Mouse (Mus musculus) layer of hippocampus, postnatal 36 days (tissue): Measurements from ENCODE around the gene Slc9a8. TPM values are rescaled to one million over a fixed set of nuclear protein-coding genes. Genes with fewer than 3 reads are reported as not detected.

Experiments
- DNase-seq, 2 experiments: peaks; one replicate each; pipeline ENCODE4 v3.0.0; 2022
- total RNA-seq, 2 experiments: library from RNA; stranded (reverse); gene quantifications; 2 replicates each; pipeline ENCODE4 v1.2.3; 2021

The Slc9a8 gene
- total RNA-seq, 2 experiments from 2014 or later: 28.3 to 34.1 TPM

DNA sequence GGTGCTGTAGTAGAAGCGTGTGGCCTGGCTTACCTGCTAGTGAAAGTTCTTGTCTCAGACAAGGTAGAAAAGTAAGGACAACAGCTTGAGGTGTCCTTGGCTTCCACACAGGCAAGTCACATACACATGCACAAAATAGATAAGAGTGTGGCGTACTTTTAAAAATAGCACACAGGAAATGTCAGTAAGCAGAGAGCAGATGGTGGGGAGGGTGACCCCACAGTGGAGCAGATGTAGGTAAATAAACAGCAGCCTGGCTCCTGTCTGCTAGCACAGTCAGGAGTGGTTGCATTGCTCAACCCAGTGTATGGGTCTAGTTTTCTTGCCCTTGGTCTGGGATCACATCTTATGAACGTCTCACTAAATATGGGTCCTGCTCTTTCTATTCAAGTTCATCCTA is 89.0 kb downstream of the Slc9a8 start:
- DNase-seq: no peak

DNA sequence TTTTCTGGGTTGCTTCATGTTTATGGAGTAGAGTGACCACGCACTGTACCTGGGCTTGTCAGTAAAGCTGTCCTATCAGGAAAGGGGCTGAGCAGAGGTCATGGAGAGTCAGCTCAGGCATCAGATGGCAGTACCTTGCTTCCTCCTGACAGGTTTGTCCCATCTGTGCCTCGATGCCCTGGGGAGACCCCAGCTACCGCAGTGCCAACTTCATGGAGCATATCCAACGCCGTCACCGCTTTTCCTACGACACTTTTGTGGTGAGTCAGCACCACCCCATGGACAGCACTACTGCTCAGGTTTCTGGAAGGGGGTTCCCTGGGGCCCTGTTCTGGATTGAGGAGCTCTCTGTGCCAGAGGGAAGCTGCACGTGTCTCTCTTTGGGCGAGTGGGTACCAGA is 90.9 kb downstream of the Slc9a8 start:
- DNase-seq: no peak

DNA sequence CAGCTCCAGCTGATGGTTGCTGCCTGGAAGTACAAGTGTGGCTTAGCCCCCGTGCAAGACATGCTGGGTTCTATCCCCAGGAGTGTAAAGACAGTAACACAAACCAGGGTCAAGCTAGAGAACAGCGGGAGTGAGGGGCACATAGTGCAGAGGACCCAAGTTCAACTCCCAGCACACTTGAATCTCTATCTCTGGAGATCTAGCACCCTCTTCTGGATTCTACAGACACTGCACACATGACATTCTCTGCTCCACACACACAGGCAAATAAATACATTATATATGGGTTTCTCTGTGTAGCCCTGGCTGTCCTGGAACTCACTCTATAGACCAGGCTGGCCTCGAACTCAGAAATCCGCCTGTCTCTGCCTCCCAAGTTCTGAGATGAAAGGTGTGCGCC is 91.5 kb downstream of the Slc9a8 start:
- DNase-seq: no peak

DNA sequence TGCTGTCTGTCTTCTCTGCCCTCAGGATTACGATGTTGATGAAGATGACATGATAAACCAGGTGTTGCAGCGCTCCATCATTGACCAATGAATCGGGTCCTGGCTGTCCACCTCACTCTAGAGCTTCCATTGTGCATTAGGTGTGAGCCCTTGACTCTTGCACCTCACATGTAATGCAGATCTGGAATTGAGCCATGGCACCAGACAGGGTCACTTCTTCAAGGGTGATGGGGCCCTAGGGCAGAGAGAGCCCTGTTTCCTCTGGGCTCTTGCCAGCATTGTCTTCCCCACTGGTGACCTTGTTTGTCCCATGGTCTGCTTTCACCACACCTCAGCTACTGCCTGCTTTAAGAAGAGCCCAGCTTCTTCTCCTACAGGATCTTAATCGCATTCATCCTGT is 93.1 kb downstream of the Slc9a8 start:
- no peak for DNase-seq

DNA sequence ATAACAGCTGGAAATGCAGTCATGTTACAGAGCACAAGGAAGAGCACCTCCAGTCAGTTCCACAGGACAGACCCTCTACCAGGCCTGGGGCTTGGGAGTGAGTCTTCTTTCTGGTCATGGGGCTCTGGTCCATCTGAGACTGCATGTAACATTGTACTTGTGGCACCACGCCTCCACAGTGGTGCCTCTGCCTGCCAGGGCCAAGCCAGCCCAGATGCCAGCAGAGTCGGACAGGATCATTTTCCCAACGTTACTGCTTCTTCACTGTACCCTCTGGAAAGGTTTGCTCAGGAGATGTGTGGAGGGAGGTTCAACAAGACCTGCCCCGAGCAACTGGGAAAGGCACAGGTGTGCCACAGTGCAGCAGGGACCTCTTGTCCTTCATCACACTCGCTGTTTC is 94.2 kb downstream of the Slc9a8 start:
- no peak for DNase-seq

DNA sequence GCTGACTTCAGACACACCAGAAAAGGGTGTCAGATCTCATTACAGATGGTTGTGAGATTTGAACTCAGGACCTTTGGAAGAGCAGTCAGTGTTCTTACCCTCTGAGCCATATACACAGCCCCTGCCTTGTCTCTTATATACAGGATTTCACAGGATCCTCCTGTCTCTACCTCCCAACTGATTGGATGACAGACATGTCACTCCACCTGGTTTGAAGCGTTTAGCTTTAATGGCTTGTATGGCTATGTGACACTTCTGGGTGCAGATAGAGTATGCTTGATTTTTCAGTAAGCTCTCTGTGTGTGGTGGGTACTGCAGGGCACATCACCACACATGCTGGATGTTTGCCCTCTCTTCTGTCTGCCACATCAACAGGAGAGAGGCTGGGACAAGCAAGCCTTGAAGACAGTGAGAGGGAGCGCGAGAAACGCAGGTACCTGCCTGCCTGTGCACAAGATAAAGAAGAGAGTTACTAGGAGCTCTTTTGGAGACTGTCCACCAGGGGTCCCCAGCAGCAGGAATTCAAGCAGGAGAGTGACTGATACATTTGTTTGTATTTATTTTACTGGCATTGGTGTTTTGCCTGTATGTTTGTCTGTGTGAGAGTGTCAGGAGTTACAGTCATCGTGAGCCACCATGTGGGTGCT is 98.2 kb downstream of the Slc9a8 start:
- no peak for DNase-seq

Other genes starting within 250 kb of the Slc9a8 start
- gene Kcnb1, start 231.6 kb upstream of the Slc9a8 start, total RNA-seq: 100 to 1,000 TPM in 1 of 2 experiments, 10 to 100 TPM in 1; 94.3 to 107 TPM
- 1 to 10 TPM in 1 of 2 experiments, under 1 TPM in 1; 0.52 to 1.1 TPM for gene Ptgis, start 181.1 kb upstream of the Slc9a8 start, total RNA-seq
- gene B4galt5, start 72.5 kb upstream of the Slc9a8 start, total RNA-seq: 10 to 100 TPM; 44.2 to 49.7 TPM
- 10 to 100 TPM; 48.4 to 51.1 TPM for gene Rnf114, start 70.9 kb downstream of the Slc9a8 start, total RNA-seq
- gene Spata2, start 71.2 kb downstream of the Slc9a8 start, total RNA-seq: 10 to 100 TPM; 77.8 to 83.1 TPM
- under 1 TPM; 0.50 to 0.94 TPM for gene Snai1, start 116.5 kb downstream of the Slc9a8 start, total RNA-seq
- 100 to 1,000 TPM; 208 to 231 TPM for gene Ube2v1, start 210.4 kb downstream of the Slc9a8 start, total RNA-seq
- 10 to 100 TPM; 39.4 to 47.0 TPM for gene Gm20431, start 239.8 kb downstream of the Slc9a8 start, total RNA-seq